Mouse (Mus musculus): ENCODE measurements around the gene Sdad1.

DNA sequence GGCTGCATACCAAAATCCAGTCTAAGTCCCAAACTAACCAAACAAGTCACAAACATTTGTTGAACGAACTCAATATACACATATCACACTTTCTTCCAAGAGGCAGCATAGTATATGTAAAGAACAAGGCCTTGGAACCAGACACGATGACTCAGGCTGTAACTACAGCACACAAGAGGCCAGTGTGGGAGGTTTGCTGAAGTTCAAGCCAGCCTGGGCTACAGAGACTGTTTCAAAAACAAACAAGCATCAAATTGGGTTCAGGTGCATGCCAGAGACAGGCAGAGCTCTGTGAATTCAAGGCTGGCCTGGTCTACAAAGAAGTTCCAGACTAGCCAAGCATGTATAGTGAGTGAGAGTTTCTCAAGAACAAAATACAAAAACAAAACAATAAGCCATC lies 15.8 kb downstream of the Sdad1 start:
- TF ChIP-seq CTCF (IDR thresholded peaks at IDR 0.05) (no peak), EP300 (IDR thresholded peaks at IDR 0.05) (no peak)
